Mouse (Mus musculus) stomach, embryonic 14.5 days (tissue): ENCODE data around the gene Rora. TPM values are rescaled to one million over a fixed set of nuclear protein-coding genes. Genes with fewer than 3 reads are reported as not detected.

Experiments used
- ATAC-seq: fragments of 200-750 bp; cut with Nextera tagmentation; 2 replicates; pipeline ENCODE4 v1.8.0; 2017; ENCODE audit warnings: low read depth, moderate TSS enrichment; ENCODE audit not compliant: insufficient number of reproducible peaks, insufficient read depth, low FRiP score
- H3K27ac ChIP-seq: fragments of 300-500 bp; sonication (generic); 2 replicates; pipeline ENCODE4 v1.5.1; 2014; ENCODE audit warnings: mild to moderate bottlenecking, low read length, moderate library complexity, mixed read lengths
- H3K27me3 ChIP-seq: fragments of 300-500 bp; sonication (generic); 2 replicates; pipeline ENCODE4 v1.6.1; 2014; ENCODE audit warnings: low read length, control low read depth, mixed read lengths; ENCODE audit not compliant: control insufficient read depth, insufficient read depth
- H3K36me3 ChIP-seq: fragments of 300-500 bp; sonication (generic); 2 replicates; pipeline ENCODE4 v1.6.1; 2014; ENCODE audit warnings: mild to moderate bottlenecking, control low read depth, low read length, moderate library complexity, mixed read lengths; ENCODE audit not compliant: control insufficient read depth, insufficient read depth
- H3K4me1 ChIP-seq: fragments of 300-500 bp; sonication (generic); 2 replicates; pipeline ENCODE4 v1.6.1; 2014; ENCODE audit warnings: low read length, control low read depth, mixed read lengths; ENCODE audit not compliant: control insufficient read depth, insufficient read depth
- H3K4me2 ChIP-seq: fragments of 300-500 bp; sonication (generic); replicated peaks from 2 replicates; pipeline ENCODE4 v1.6.1; 2014; ENCODE audit warnings: low read depth, low read length, control low read depth
- H3K4me3 ChIP-seq: fragments of 300-500 bp; sonication (generic); 2 replicates; pipeline ENCODE4 v1.5.1; 2014; ENCODE audit warnings: low read depth, low read length, control low read depth
- H3K9ac ChIP-seq: fragments of 300-500 bp; sonication (generic); replicated peaks from 2 replicates; pipeline ENCODE4 v1.6.1; 2014; ENCODE audit warnings: low read depth, mild to moderate bottlenecking, control low read depth, low read length, moderate library complexity, mixed read lengths
- H3K9me3 ChIP-seq: fragments of 300-500 bp; sonication (generic); 2 replicates; pipeline ENCODE4 v1.6.1; 2016; ENCODE audit warnings: low read depth, low read length, control low read depth; ENCODE audit not compliant: control insufficient read depth
- WGBS: fragments of 180-500 bp; shearing (Covaris S2); extraction: QIAGEN DNeasy Blood & Tissue Kit; methylation state at CpG from one replicate; pipeline ENCODE4 v1.1.7; 2014; 5-methylcytosine and 5-hydroxymethylcytosine counted together
- polyA plus RNA-seq: library from polyadenylated mRNA; unstranded; fragments of >200 nt; fragmentation: Nextera tagmentation; extraction: Ambion mirVana; gene quantifications from 2 replicates; pipeline ENCODE4 v1.2.1, GENCODE M21; 2014

The Rora gene
- polyA plus RNA-seq: 7.1 and 8.6 TPM in 2 replicates

GRCm38 (mm10) chr9:68653211-68654038 lies at the start of gene Rora:
Gene Rora, plus strand, starts transcription at chr9:68653786.
- peak within 1 kb of the TSS; percentile 98 for H3K4me2 ChIP-seq
- H3K4me3 ChIP-seq: peak within 1 kb of the TSS; percentile 79
- peak within 1 kb of the TSS; percentile 57 for H3K9ac ChIP-seq
- peak; percentile 85 for ATAC-seq
- H3K9me3 ChIP-seq: no peaks in the 10 kb centered on the region
- H3K4me1 ChIP-seq: peaks cover 5% of the 10 kb centered on the region; the same call in 1 of the 2 replicates
- WGBS: under 1% methylated on average over 69 of the region's 72 CpGs
- H3K27ac ChIP-seq: peak within 1 kb of the TSS; percentile 97
- no peaks in the 10 kb centered on the region for H3K27me3 ChIP-seq
- H3K36me3 ChIP-seq: no peaks in the 10 kb centered on the region

- H3K9me3 ChIP-seq: no peaks in the 10 kb centered on the region
- no peak overlapping the region for H3K4me3 ChIP-seq
- no peaks in the 10 kb centered on the region for H3K4me1 ChIP-seq
- H3K4me2 ChIP-seq: no peak overlapping the region
- H3K27me3 ChIP-seq: no peaks in the 10 kb centered on the region
- ATAC-seq: no peak
- no peak overlapping the region for H3K27ac ChIP-seq
- H3K36me3 ChIP-seq: no peaks in the 10 kb centered on the region
- WGBS: 78% methylated on average over 9 of the region's 9 CpGs
- no peak overlapping the region for H3K9ac ChIP-seq
Measured at GRCm38 (mm10) chr9:68614006-68614405, 39.6 kb upstream of the Rora start.

GRCm38 (mm10) chr9:68617116-68617515 lies 36.5 kb upstream of the Rora start:
- Histone ChIP-seq H3K4me2 (no peak overlapping the region), H3K4me1 (no peaks in the 10 kb centered on the region), H3K9me3 (no peaks in the 10 kb centered on the region), H3K27ac (no peak overlapping the region), H3K36me3 (no peaks in the 10 kb centered on the region), H3K9ac (no peak overlapping the region), H3K27me3 (no peaks in the 10 kb centered on the region), H3K4me3 (no peak overlapping the region)
- no peak for ATAC-seq
- WGBS: 48% methylated on average over 4 of the region's 4 CpGs

GRCm38 (mm10) chr9:68620036-68620435 lies 33.5 kb upstream of the Rora start:
- no peaks in the 10 kb centered on the region for H3K27me3 ChIP-seq
- no peaks in the 10 kb centered on the region for H3K36me3 ChIP-seq
- 51% methylated on average over 2 of the region's 2 CpGs for WGBS

GRCm38 (mm10) chr9:68620441-68620840 lies 33.1 kb upstream of the Rora start:
- no peaks in the 10 kb centered on the region for H3K27me3 ChIP-seq
- WGBS: 34% methylated on average over 6 of the region's 6 CpGs
- no peak overlapping the region for H3K27ac ChIP-seq
- no peak for ATAC-seq
- no peak overlapping the region for H3K4me2 ChIP-seq
- H3K36me3 ChIP-seq: no peaks in the 10 kb centered on the region
- no peaks in the 10 kb centered on the region for H3K9me3 ChIP-seq
- H3K4me1 ChIP-seq: no peaks in the 10 kb centered on the region
- no peak overlapping the region for H3K9ac ChIP-seq
- no peak overlapping the region for H3K4me3 ChIP-seq

More at GRCm38 (mm10) chr9:68620036-68620435, 33.5 kb upstream of the Rora start:
- H3K4me1 ChIP-seq: no peaks in the 10 kb centered on the region
- no peak overlapping the region for H3K27ac ChIP-seq
- H3K4me3 ChIP-seq: no peak overlapping the region
- H3K4me2 ChIP-seq: no peak overlapping the region
- ATAC-seq: no peak
- no peaks in the 10 kb centered on the region for H3K9me3 ChIP-seq
- no peak overlapping the region for H3K9ac ChIP-seq

- Histone ChIP-seq H3K36me3 (no peaks in the 10 kb centered on the region), H3K4me3 (no peak overlapping the region), H3K27ac (no peak overlapping the region), H3K9me3 (no peaks in the 10 kb centered on the region), H3K4me1 (no peaks in the 10 kb centered on the region), H3K4me2 (no peak overlapping the region), H3K27me3 (no peaks in the 10 kb centered on the region), H3K9ac (no peak overlapping the region)
- WGBS: 86% methylated on average over 4 of the region's 4 CpGs
- no peak for ATAC-seq
Measured at GRCm38 (mm10) chr9:68624981-68625380, 28.6 kb upstream of the Rora start.

- Histone ChIP-seq H3K4me1 (no peaks in the 10 kb centered on the region), H3K9me3 (no peaks in the 10 kb centered on the region), H3K27ac (no peak overlapping the region), H3K9ac (no peak overlapping the region), H3K4me3 (no peak overlapping the region), H3K36me3 (no peaks in the 10 kb centered on the region), H3K4me2 (no peak overlapping the region), H3K27me3 (no peaks in the 10 kb centered on the region)
- 87% methylated on average over 8 of the region's 8 CpGs for WGBS
- ATAC-seq: no peak
Measured at GRCm38 (mm10) chr9:68637301-68637700, 16.3 kb upstream of the Rora start.

- no peak for ATAC-seq
- Histone ChIP-seq H3K27ac (no peak overlapping the region), H3K9ac (no peak overlapping the region), H3K4me3 (no peak overlapping the region), H3K4me2 (no peak overlapping the region), H3K36me3 (no peaks in the 10 kb centered on the region), H3K4me1 (no peaks in the 10 kb centered on the region), H3K9me3 (no peaks in the 10 kb centered on the region), H3K27me3 (no peaks in the 10 kb centered on the region)
- WGBS: 70% methylated on average over 3 of the region's 3 CpGs
Measured at GRCm38 (mm10) chr9:68641123-68641522, 12.5 kb upstream of the Rora start.
